Mouse (Mus musculus): ENCODE measurements around the gene Smchd1.
"Not testable (repeated sequence)": the region's sequence is repeated elsewhere in the genome, so short reads cannot be mapped to it uniquely, and the experiment has no call there.

Smchd1 gene

GRCm38 (mm10) chr17:71445191-71445590 lies 30.0 kb downstream of the Smchd1 start:
- no peak for DNase-seq (ENCODE audit: low read depth, low spot score)

GRCm38 (mm10) chr17:71444718-71445117 lies 30.4 kb downstream of the Smchd1 start:
- peak; percentile 63 for DNase-seq (ENCODE audit: low read depth, low spot score)

- peak; percentile 18 for DNase-seq (ENCODE audit: low read depth, low spot score)
Measured at GRCm38 (mm10) chr17:71444126-71444525, 31.0 kb downstream of the Smchd1 start.

- DNase-seq (ENCODE audit: low read depth, low spot score), result no peak
Measured at GRCm38 (mm10) chr17:71443273-71443672, 31.9 kb downstream of the Smchd1 start.

- not testable (repeated sequence) for DNase-seq (ENCODE audit: low read depth, low spot score)
Measured at GRCm38 (mm10) chr17:71422502-71422901, 52.6 kb downstream of the Smchd1 start.

GRCm38 (mm10) chr17:71419448-71419847 lies 55.7 kb downstream of the Smchd1 start:
- not testable (repeated sequence) for DNase-seq (ENCODE audit: low read depth, low spot score)

GRCm38 (mm10) chr17:71417008-71417407 lies 58.1 kb downstream of the Smchd1 start:
- no peak for DNase-seq (ENCODE audit: low read depth, low spot score)

DNA sequence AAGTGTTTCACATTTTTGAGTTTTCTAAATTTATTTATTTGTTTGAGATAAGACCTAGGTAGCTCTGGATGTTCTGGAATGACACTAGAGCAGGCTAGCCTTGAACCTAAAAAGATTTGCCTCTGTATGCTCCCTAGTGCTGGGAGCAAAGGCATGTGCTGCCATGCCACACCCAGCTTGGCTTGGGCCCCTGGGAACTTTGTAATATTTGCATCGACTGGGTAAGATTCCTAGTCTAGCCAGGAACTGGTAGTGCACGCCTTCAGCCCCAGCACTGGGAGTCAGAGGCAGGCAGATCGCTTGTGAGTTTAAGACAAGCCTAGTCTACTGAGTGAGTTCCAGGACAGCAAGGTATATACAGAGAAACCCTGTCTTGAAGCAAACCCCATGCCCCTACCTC lies 87.7 kb downstream of the Smchd1 start:
- no peak for DNase-seq (ENCODE audit: low read depth, low spot score)

DNA sequence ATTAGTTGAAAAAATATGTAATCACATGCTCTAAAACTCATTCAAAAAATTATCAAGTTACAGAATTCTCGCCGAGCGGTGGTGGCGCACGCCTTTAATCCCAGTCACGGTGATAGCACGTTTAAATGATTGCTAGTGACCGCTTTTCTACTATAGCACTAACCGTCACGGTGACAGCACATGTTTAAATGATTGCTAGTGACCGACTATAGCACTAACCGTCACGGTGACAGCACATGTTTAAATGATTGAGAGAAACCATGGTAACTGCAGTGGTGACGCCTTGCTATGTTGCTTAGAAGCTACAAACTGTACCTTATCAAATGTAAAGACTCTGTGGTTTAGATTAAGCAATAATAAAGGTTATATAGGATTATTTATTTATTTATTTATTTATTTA lies 94.8 kb downstream of the Smchd1 start:
- DNase-seq (ENCODE audit: low read depth, low spot score), result no peak

DNA sequence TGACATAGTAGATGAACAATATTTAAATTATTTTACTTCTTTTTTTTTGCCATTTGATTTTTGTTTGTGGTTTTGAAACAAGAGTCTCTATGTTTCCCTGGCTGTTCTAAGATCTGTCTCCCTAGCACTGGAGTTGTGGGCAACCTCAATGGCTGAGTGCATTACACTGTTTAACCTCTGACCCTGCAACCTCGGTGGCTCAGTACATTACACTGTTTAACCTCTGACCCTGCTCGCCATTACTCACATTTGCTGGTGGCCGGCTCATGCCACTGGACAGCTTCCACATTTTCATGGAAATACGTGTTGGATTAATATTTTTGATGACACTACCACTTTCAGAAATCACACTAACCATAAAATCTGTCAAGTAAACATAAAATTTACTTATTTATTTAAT lies 97.2 kb downstream of the Smchd1 start:
- DNase-seq (ENCODE audit: low read depth, low spot score), result no peak

GRCm38 (mm10) chr17:71355526-71355925 lies 119.6 kb downstream of the Smchd1 start:
- DNase-seq (ENCODE audit: low read depth, low spot score), result no peak

- no peak for DNase-seq (ENCODE audit: low read depth, low spot score)
Measured at GRCm38 (mm10) chr17:71354205-71354604, 120.9 kb downstream of the Smchd1 start.

DNA sequence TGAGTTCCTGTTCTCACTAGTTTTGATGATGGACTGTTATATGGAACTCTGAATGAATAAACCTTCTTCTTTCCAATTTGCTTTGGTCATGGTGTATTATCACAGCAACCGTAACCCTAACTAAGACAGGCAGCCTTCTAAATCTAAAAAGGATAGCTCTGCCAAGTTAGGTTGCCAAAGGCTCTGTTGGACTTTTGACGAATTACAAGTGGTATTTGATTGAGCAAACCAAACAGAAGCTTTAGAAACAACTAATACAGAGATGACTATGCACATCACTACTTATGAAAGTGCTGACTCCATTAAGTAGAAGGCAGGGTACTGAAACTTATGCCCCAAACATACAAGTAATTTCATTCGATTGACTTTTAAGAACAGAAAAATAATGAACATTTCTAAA lies 127.0 kb downstream of the Smchd1 start:
- DNase-seq (ENCODE audit: low read depth, low spot score), result no peak

- DNase-seq (ENCODE audit: low read depth, low spot score), result no peak
Measured at GRCm38 (mm10) chr17:71342006-71342405, 133.1 kb downstream of the Smchd1 start.

GRCm38 (mm10) chr17:71338627-71339026 lies 136.5 kb downstream of the Smchd1 start:
- DNase-seq (ENCODE audit: low read depth, low spot score), result no peak

DNA sequence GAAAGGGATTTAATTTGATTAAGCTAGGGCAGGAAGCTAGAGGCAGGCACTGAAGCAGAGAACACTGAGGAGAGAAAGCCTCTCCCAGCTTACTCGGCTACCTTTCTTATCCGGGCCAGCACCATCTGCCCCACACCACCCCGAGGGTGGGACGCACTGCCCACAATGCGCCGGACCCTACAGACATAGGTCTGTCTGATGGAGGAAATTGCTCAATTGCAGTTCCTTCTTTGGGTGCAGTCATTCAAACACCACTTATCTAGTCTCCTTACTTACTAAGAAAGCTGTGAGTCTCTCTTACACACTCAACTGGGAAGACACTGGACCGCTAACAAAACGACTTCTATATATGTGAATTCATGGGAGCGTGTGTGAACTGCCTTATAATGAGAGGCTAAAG lies 137.6 kb downstream of the Smchd1 start:
- DNase-seq (ENCODE audit: low read depth, low spot score), result no peak

DNA sequence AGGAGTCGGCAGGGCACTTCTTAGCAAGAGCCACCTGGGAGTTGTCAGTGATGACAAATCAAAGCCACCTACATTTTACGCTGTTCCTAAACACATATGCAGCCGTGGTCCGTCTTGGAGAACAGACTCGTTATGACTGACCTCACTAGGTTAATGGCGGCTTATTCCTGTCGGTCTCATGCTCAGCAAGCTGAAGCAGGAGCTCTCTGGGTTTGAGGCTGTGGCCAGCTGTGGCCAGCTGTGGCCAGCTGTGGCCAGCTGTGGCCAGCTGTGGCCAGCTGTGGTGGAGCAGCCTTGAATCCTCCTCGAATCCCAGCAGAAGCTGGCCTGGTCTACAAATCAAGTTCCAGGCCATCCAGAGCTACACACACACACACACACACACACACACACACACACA lies 138.7 kb downstream of the Smchd1 start:
- DNase-seq (ENCODE audit: low read depth, low spot score), result no peak

DNA sequence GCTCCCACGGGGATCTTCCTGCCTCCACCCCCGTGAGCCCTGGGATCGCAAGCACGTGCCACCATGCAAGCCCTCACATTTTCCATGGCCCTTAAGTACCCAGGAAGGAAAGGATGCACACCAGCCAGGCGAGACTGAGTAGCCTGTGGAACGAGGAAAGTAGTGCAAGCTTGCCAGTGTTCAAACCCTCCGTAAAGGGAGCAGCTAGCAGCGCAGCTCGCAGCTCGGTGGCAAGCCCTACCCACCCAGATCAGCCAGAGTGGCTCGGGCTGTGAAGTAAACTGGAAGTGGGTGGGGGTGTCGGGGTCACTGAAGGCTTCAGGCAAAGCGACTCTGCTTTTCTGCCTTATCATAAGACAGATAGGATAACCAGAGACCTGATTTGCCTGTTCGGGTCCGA lies 142.8 kb downstream of the Smchd1 start:
- DNase-seq (ENCODE audit: low read depth, low spot score), result no peak

DNA sequence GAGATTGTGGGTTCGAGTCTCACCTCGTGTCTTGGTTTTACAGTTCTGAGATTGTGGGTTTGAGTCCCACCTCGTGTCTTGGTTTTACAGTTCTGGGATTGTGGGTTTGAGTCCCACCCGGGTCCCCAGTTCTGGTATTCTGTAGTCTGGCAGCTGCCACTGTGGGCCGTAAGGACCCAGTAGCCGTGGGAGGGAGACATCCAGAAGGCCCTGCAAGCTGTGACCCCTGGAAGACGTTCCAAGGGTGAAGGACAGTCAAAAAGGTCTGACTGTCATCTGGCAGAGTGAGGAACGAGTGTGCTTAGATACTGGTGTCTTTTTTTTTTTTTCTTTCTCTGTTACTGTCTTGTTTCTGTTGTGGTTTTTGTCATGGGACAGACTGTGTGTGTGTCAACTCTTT lies 154.4 kb downstream of the Smchd1 start:
- DNase-seq (ENCODE audit: low read depth, low spot score), result not testable (repeated sequence)

GRCm38 (mm10) chr17:71319361-71319760 lies 155.8 kb downstream of the Smchd1 start:
- DNase-seq (ENCODE audit: low read depth, low spot score), result no peak

GRCm38 (mm10) chr17:71317571-71317970 lies 157.6 kb downstream of the Smchd1 start:
- no peak for DNase-seq (ENCODE audit: low read depth, low spot score)

GRCm38 (mm10) chr17:71314315-71314714 lies 160.8 kb downstream of the Smchd1 start:
- DNase-seq (ENCODE audit: low read depth, low spot score), result no peak

DNA sequence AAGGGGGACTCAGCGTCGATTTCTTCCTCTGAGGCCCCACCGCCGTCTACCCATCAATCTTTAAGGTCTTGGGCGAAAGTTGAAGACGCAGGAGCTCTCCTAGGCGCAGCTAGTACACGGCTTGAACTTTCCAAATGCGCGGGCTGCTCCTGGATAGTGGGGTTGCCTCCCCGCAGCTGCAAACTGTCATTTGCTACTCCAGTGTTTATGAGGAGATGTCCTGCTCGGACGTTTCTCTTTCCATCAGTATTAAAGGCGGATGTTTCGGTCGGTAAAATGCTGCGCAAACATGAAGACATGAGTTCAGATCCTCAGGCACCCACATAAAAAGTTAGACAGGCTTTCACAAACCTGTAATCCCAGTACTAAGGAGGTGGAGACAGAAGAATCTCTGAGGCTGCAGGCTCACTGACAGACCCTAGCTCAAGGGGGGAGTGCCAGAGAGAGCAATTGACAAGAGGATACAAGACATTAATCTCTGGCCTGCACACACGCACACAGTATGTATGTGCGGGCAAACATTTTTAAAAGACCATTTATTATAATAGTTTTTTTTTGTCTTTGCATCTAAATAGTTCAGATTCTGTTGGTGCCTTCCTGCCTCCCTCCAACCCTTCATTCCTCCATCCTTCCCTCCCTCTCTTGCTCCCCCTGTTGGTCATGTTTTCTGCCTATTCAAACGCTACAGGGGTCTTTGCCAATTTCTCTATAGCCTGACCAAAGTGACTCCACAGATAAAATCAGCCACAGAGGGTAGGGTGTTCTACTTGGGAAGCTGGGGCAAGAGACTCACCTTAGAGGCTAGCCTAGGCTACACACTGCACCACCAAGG lies 163.6 kb downstream of the Smchd1 start, which contains the start of gene Emilin2:
Gene Emilin2, minus strand, starts transcription at position 639 of the 832 bp plus-strand sequence.
- DNase-seq (ENCODE audit: low read depth, low spot score), result peak; percentile 31

Data from brain, adult 2 months (tissue).